Mouse (Mus musculus) E14TG2a.4 (cell line): ENCODE data around the gene Midn.

ENCODE experiments used
- CTCF ChIP-seq: conservative IDR thresholded peaks from 2 replicates; pipeline ENCODE4 v1.5.1; 2014; ENCODE audit warnings: low read length
- NANOG ChIP-seq: IDR thresholded peaks from 2 replicates; pipeline ENCODE4 v1.6.1; 2014; ENCODE audit warnings: borderline replicate concordance, low read length, mixed read lengths
- POU5F1 ChIP-seq: IDR thresholded peaks from 2 replicates; pipeline ENCODE4 v1.6.1; 2014; ENCODE audit warnings: low read length, borderline replicate concordance

- TF ChIP-seq CTCF = no peak
- TF ChIP-seq POU5F1 = no peak
- no peak for TF ChIP-seq NANOG
These were observed 30.3 kb upstream of the Midn start for GRCm38 (mm10) chr10:80117736-80118135.
